Mouse (Mus musculus) liver, postnatal 0 days (tissue): ENCODE results near the gene Fam78b.

Experiments used
- CTCF ChIP-seq: sonication (generic); IDR thresholded peaks from 2 replicates; pipeline ENCODE4 v1.5.1; 2016; ENCODE audit warnings: antibody characterized with exemption, low read depth
- EP300 ChIP-seq: IDR thresholded peaks from 2 replicates; pipeline ENCODE4 v1.6.1; 2016; ENCODE audit warnings: antibody characterized with exemption, low read depth, mild to moderate bottlenecking

DNA sequence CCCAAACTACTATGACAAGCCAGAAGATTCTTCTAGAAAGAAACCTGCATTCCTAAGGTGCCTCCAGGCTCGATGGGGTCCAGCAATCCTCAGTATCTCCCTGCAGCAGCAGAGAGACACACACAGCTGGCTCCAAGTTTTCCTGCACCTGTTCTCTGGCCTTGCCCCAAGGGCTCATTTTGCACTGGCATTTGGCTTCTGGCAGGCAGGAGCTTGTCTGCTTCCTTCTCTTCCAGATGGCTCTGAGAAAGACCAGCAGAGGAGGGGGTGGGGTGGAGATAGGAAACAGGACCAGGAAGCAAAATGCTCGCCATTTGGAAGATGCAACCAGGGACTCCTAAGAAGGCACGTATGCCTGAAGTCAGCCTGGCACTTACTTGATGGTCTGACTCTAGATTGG lies 15.1 kb downstream of the Fam78b start:
- TF ChIP-seq CTCF = no peak
- no peak for TF ChIP-seq EP300
